8 mouse cellular contexts compared by ENCODE assay signal in the genomic region with DNA sequence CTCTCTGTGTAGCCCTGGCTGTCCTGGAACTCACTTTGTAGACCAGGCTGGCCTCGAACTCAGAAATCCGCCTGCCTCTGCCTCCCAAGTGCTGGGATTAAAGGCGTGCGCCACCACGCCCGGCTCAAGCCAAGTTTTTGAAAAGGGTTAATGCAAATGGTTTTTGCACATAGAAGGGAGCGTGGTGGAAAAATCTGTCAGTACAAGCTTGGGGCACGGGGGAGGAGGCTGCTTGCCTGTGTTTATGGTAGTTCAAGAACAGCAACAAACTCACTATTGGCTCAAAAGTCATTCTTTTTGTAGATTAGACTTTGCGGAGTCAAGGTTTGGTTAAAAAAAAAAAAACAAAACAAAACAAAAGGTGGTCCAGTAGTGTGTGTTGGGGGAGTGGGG. TPM values are rescaled to one million over a fixed set of nuclear protein-coding genes. Genes with fewer than 3 reads are reported as not detected.
DNase-seq lines count a peak whose midpoint lies in the region; ATAC-seq and TF ChIP-seq lines count a peak whose summit lies in the region.
"Not testable (repeated sequence)": the region's sequence is repeated elsewhere in the genome, so short reads cannot be mapped to it uniquely, and the experiment has no call there.

No protein-coding gene starts in this region.

- peaks cover 3 to 24% of the 10 kb centered on the region in 2 experiments for H3K4me1 ChIP-seq in CH12.LX (ENCODE audit: control insufficient read depth in 1 of 2, insufficient read depth in 2 of 2)
- H3K4me1 ChIP-seq in embryonic facial prominence, embryonic 15.5 days = peaks cover 27% of the 10 kb centered on the region
- peaks cover 27% of the 10 kb centered on the region for H3K4me1 ChIP-seq in heart, embryonic 13.5 days
- H3K4me1 ChIP-seq in limb, embryonic 13.5 days = peaks cover 52% of the 10 kb centered on the region
- H3K4me1 ChIP-seq in lung, embryonic 15.5 days = peaks cover 19% of the 10 kb centered on the region
- H3K4me1 ChIP-seq in midbrain, embryonic 16.5 days (ENCODE audit: control insufficient read depth, insufficient read depth, low read length) = not testable (repeated sequence)
- peaks cover 36% of the 10 kb centered on the region for H3K4me1 ChIP-seq in thymus, adult 2 months (replicated peaks; ENCODE audit: control insufficient read depth, insufficient read depth, low read length)

- peak overlapping the region; percentile 25; the same call in 1 of the 2 replicates for H3K9ac ChIP-seq in CH12.LX (ENCODE audit: insufficient read depth, low read depth)
- H3K9ac ChIP-seq in embryonic facial prominence, embryonic 15.5 days; midbrain, embryonic 16.5 days (ENCODE audit: low read depth, low read length): not testable (repeated sequence)
- peak overlapping the region; percentile 76 for H3K9ac ChIP-seq in heart, embryonic 13.5 days
- peak overlapping the region; percentile 62; the same call in 1 of the 2 replicates for H3K9ac ChIP-seq in limb, embryonic 13.5 days
- peak overlapping the region; percentile 30; the same call in 1 of the 2 replicates for H3K9ac ChIP-seq in lung, embryonic 15.5 days

- H3K36me3 ChIP-seq in CH12.LX (replicated peaks in 1 of 2; ENCODE audit: control insufficient read depth in 1 of 2, insufficient read depth in 1 of 2, low read length in 1 of 2); embryonic facial prominence, embryonic 15.5 days; heart, embryonic 13.5 days; limb, embryonic 13.5 days; lung, embryonic 15.5 days; midbrain, embryonic 16.5 days (ENCODE audit: control insufficient read depth, insufficient read depth, low read length); thymus, adult 2 months (ENCODE audit: control insufficient read depth, insufficient read depth, low read length): not testable (repeated sequence)

- not testable (repeated sequence) for TF ChIP-seq POLR2A in CH12.LX (IDR thresholded peaks at IDR 0.05; ENCODE audit: low read depth, low read length); thymus, adult 2 months (IDR thresholded peaks at IDR 0.05; ENCODE audit: control insufficient read depth, extremely low read depth, insufficient read depth, low read length, poor library complexity)

- not testable (repeated sequence) for H3K27me3 ChIP-seq in CH12.LX (replicated peaks); embryonic facial prominence, embryonic 15.5 days; limb, embryonic 13.5 days; lung, embryonic 15.5 days; midbrain, embryonic 16.5 days (ENCODE audit: control insufficient read depth, insufficient read depth, low read depth, low read length); thymus, adult 2 months (ENCODE audit: control insufficient read depth, insufficient read depth, low read length)
- H3K27me3 ChIP-seq in heart, embryonic 13.5 days (replicated peaks) = peaks cover 60% of the 10 kb centered on the region

- TF ChIP-seq EP300 in CH12.LX (IDR thresholded peaks at IDR 0.05; ENCODE audit: low read length) = not testable (repeated sequence)

- in situ Hi-C loops in CH12.LX (cut with MboI; ENCODE audit: low pct_ligation_motif_present, low pct_unique_long_range_greater_than_20kb, low sequenced_read_pairs) = not testable (repeated sequence)

- H3K4me2 ChIP-seq in CH12.LX (ENCODE audit: insufficient read depth, low read depth, poor library complexity, severe bottlenecking) = peak overlapping the region; percentile 46; the same call in 1 of the 2 replicates
- H3K4me2 ChIP-seq in embryonic facial prominence, embryonic 15.5 days (replicated peaks) = peak overlapping the region; percentile 70
- peak overlapping the region; percentile 78 for H3K4me2 ChIP-seq in heart, embryonic 13.5 days
- peak overlapping the region; percentile 72 for H3K4me2 ChIP-seq in limb, embryonic 13.5 days (replicated peaks)
- peak overlapping the region; percentile 91 for H3K4me2 ChIP-seq in lung, embryonic 15.5 days
- peak overlapping the region; percentile 66 for H3K4me2 ChIP-seq in midbrain, embryonic 16.5 days (ENCODE audit: low read length)

- dilution Hi-C loops in CH12.LX (cut with MboI; ENCODE audit: extremely low pct_ligation_motif_present, extremely low pct_unique_long_range_greater_than_20kb, low sequenced_read_pairs) = not testable (repeated sequence)

- WGBS in embryonic facial prominence, embryonic 15.5 days = 60% methylated on average over 9 of the region's 9 CpGs
- WGBS in heart, embryonic 13.5 days = 38% methylated on average over 9 of the region's 9 CpGs
- WGBS in limb, embryonic 13.5 days = 50% methylated on average over 9 of the region's 9 CpGs
- WGBS in lung, embryonic 15.5 days = 48% methylated on average over 9 of the region's 9 CpGs
- 47% methylated on average over 9 of the region's 9 CpGs for WGBS in midbrain, embryonic 16.5 days
- 10% methylated on average over 9 of the region's 9 CpGs for WGBS in thymus, adult 2 months

- peak; percentile 74 for DNase-seq in CH12.LX (ENCODE audit: extremely low read depth)
- not testable (repeated sequence) for DNase-seq in thymus, adult 2 months

- TF ChIP-seq RAD21 in CH12.LX (IDR thresholded peaks at IDR 0.05; ENCODE audit: low read depth, low read length) = not testable (repeated sequence)

- not testable (repeated sequence) for ATAC-seq in embryonic facial prominence, embryonic 15.5 days (ENCODE audit: insufficient number of reproducible peaks, low FRiP score, low TSS enrichment, low read depth); heart, embryonic 13.5 days (ENCODE audit: extremely low read depth, insufficient number of reproducible peaks, low FRiP score, low TSS enrichment); limb, embryonic 13.5 days (ENCODE audit: low FRiP score, low read depth); lung, embryonic 15.5 days (ENCODE audit: borderline replicate concordance, extremely low read depth, low FRiP score, low TSS enrichment); midbrain, embryonic 16.5 days
- peak; percentile 35 for ATAC-seq in inflammation-experienced regulatory T-cells, adult 6 months

- not testable (repeated sequence) for H3K9me3 ChIP-seq in CH12.LX (replicated peaks; ENCODE audit: low read length); embryonic facial prominence, embryonic 15.5 days (replicated peaks); heart, embryonic 13.5 days; limb, embryonic 13.5 days; lung, embryonic 15.5 days; midbrain, embryonic 16.5 days (replicated peaks; ENCODE audit: control insufficient read depth, low read length, poor library complexity, severe bottlenecking)

- H3K4me3 ChIP-seq in CH12.LX (replicated peaks in 1 of 3; ENCODE audit: low read depth in 2 of 3, low read length in 2 of 3, poor library complexity in 1 of 3) = peak overlapping the region; percentile 75 to 85 (median 79)
- H3K4me3 ChIP-seq in embryonic facial prominence, embryonic 15.5 days (replicated peaks) = peak overlapping the region; percentile 35
- peak overlapping the region; percentile 51 for H3K4me3 ChIP-seq in heart, embryonic 13.5 days
- peak overlapping the region; percentile 40 for H3K4me3 ChIP-seq in limb, embryonic 13.5 days
- peak overlapping the region; percentile 40 for H3K4me3 ChIP-seq in lung, embryonic 15.5 days
- not testable (repeated sequence) for H3K4me3 ChIP-seq in midbrain, embryonic 16.5 days (ENCODE audit: low read depth, low read length)
- H3K4me3 ChIP-seq in thymus, adult 2 months (ENCODE audit: control insufficient read depth, insufficient read depth, low read length) = peak overlapping the region; percentile 55

- H3K79me2 ChIP-seq in CH12.LX (replicated peaks; ENCODE audit: control insufficient read depth, extremely low read depth, insufficient read depth, poor library complexity, severe bottlenecking) = peaks cover 43% of the 10 kb centered on the region

- not testable (repeated sequence) for TF ChIP-seq CTCF in CH12.LX (conservative IDR thresholded peaks at IDR 0.05 in 1 of 2, IDR thresholded peaks at IDR 0.05 in 1 of 2; ENCODE audit: low read depth in 2 of 2, low read length in 2 of 2); thymus, adult 2 months (IDR thresholded peaks at IDR 0.05; ENCODE audit: borderline replicate concordance, control insufficient read depth, extremely low read depth, insufficient read depth, low read length, poor library complexity)

- peak overlapping the region; percentile 30; the same call in 1 of the 2 replicates for H3K27ac ChIP-seq in CH12.LX (ENCODE audit: insufficient read depth, low read depth)
- not testable (repeated sequence) for H3K27ac ChIP-seq in embryonic facial prominence, embryonic 15.5 days (replicated peaks); heart, embryonic 13.5 days (replicated peaks); limb, embryonic 13.5 days; lung, embryonic 15.5 days; midbrain, embryonic 16.5 days (ENCODE audit: low read length)
- peak overlapping the region; percentile 85 for H3K27ac ChIP-seq in thymus, adult 2 months (ENCODE audit: control insufficient read depth, insufficient read depth, low read length)

RNA-seq across cellular contexts. Expression of a gene that starts 1.8 kb away (rescaled TPM):
- total RNA-seq in CH12.LX (2012; rRNA removed) = 13.6 and 17.0 TPM in 2 replicates
- 15.2 and 15.9 TPM in 2 replicates for total RNA-seq in CH12.LX (2014; rRNA removed)
- 16.2 and 17.3 TPM in 2 replicates for polyA plus RNA-seq in CH12.LX (2012; ENCODE audit: insufficient read length, low read depth)
- polyA plus RNA-seq in embryonic facial prominence, embryonic 15.5 days (2015; fragmentation: Nextera tagmentation; extraction: Ambion mirVana) = 3.7 and 3.8 TPM in 2 replicates
- polyA plus RNA-seq in heart, embryonic 13.5 days (2015; fragmentation: Nextera tagmentation; extraction: Ambion mirVana) = 0.39 and 0.41 TPM in 2 replicates
- 100 to 1,000 TPM in 2 of 3 experiments, 10 to 100 TPM in 1; 45.3 to 127 (median 108) TPM for polyA plus RNA-seq in inflammation-experienced regulatory T-cells, adult 6 months (2017; shearing (Covaris generic))
- polyA plus RNA-seq in limb, embryonic 13.5 days (2015; fragmentation: Nextera tagmentation; extraction: Ambion mirVana) = 2.0 TPM in 2 replicates
- 1.1 and 3.7 TPM in 2 replicates for polyA plus RNA-seq in lung, embryonic 15.5 days (2015; fragmentation: Nextera tagmentation; extraction: Ambion mirVana)
- polyA plus RNA-seq in midbrain, embryonic 16.5 days (2015; fragmentation: Nextera tagmentation; extraction: Ambion mirVana) = 0.16 TPM in 1 of 2 replicates, not detected in the other
- 111 and 114 TPM in 2 replicates for polyA plus RNA-seq in thymus, adult 2 months (2012; rRNA removed)

RNA-seq across cellular contexts. Expression of a gene that starts 11.4 kb away (rescaled TPM):
- total RNA-seq in CH12.LX (2012; rRNA removed) (not detected in 2 replicates), CH12.LX (2014; rRNA removed) (not detected in 2 replicates)
- polyA plus RNA-seq in CH12.LX (2012; ENCODE audit: insufficient read length, low read depth) = not detected in 2 replicates
- not detected in 2 replicates for polyA plus RNA-seq in embryonic facial prominence, embryonic 15.5 days (2015; fragmentation: Nextera tagmentation; extraction: Ambion mirVana)
- polyA plus RNA-seq in heart, embryonic 13.5 days (2015; fragmentation: Nextera tagmentation; extraction: Ambion mirVana) = not detected in 2 replicates
- polyA plus RNA-seq in inflammation-experienced regulatory T-cells, adult 6 months (2017; shearing (Covaris generic)) = 1 to 10 TPM in 2 of 3 experiments, under 1 TPM in 1; 0.98 to 6.9 (median 4.2) TPM
- not detected in 2 replicates for polyA plus RNA-seq in limb, embryonic 13.5 days (2015; fragmentation: Nextera tagmentation; extraction: Ambion mirVana)
- not detected in 2 replicates for polyA plus RNA-seq in lung, embryonic 15.5 days (2015; fragmentation: Nextera tagmentation; extraction: Ambion mirVana)
- not detected in 2 replicates for polyA plus RNA-seq in midbrain, embryonic 16.5 days (2015; fragmentation: Nextera tagmentation; extraction: Ambion mirVana)
- 0.98 and 1.5 TPM in 2 replicates for polyA plus RNA-seq in thymus, adult 2 months (2012; rRNA removed)
